Mouse (Mus musculus) neural tube, embryonic 15.5 days (tissue): Measurements from ENCODE around the gene Pank1. TPM values are rescaled to one million over a fixed set of nuclear protein-coding genes. Genes with fewer than 3 reads are reported as not detected.
A peak's percentile ranks its signal among the peaks of the same experiment; 100 is the strongest.

Source experiments
- ATAC-seq: fragments of 200-750 bp; cut with Nextera tagmentation; 2 replicates; pipeline ENCODE4 v1.8.0; 2017; ENCODE audit warnings: mild to moderate bottlenecking, moderate TSS enrichment, moderate library complexity; ENCODE audit not compliant: low FRiP score
- H3K27ac ChIP-seq: fragments of 300-500 bp; sonication (generic); replicated peaks from 2 replicates; pipeline ENCODE4 v1.5.1; 2015; ENCODE audit warnings: mild to moderate bottlenecking, inconsistent platforms
- H3K27me3 ChIP-seq: fragments of 300-500 bp; sonication (generic); replicated peaks from 2 replicates; pipeline ENCODE4 v1.6.1; 2015; ENCODE audit warnings: inconsistent platforms
- H3K36me3 ChIP-seq: fragments of 300-500 bp; sonication (generic); 2 replicates; pipeline ENCODE4 v1.6.1; 2015; ENCODE audit warnings: inconsistent platforms
- H3K4me1 ChIP-seq: fragments of 300-500 bp; sonication (generic); 2 replicates; pipeline ENCODE4 v1.6.1; 2015; ENCODE audit warnings: inconsistent platforms
- H3K4me2 ChIP-seq: fragments of 300-500 bp; sonication (generic); 2 replicates; pipeline ENCODE4 v1.6.1; 2015; ENCODE audit warnings: inconsistent platforms, mild to moderate bottlenecking, moderate library complexity
- H3K4me3 ChIP-seq: fragments of 300-500 bp; sonication (generic); replicated peaks from 2 replicates; pipeline ENCODE4 v1.5.1; 2015; ENCODE audit warnings: mild to moderate bottlenecking, inconsistent platforms
- H3K9ac ChIP-seq: fragments of 300-500 bp; sonication (generic); replicated peaks from 2 replicates; pipeline ENCODE4 v1.6.1; 2015; ENCODE audit warnings: mild to moderate bottlenecking, inconsistent platforms
- H3K9me3 ChIP-seq: fragments of 300-500 bp; sonication (generic); replicated peaks from 2 replicates; pipeline ENCODE4 v1.6.1; 2016; ENCODE audit warnings: inconsistent platforms
- WGBS: fragments of 180-500 bp; shearing (Covaris S2); methylation state at CpG from one replicate; pipeline ENCODE4 v1.1.7; 2015; ENCODE audit warnings: mixed read lengths; 5-methylcytosine and 5-hydroxymethylcytosine counted together
- polyA plus RNA-seq: library from polyadenylated mRNA; unstranded; fragments of >200 nt; fragmentation: Nextera tagmentation; extraction: Ambion mirVana; gene quantifications from 2 replicates; pipeline ENCODE4 v1.2.1, GENCODE M21; 2015

Gene Pank1
- polyA plus RNA-seq, 1 experiment from 2014 or later = 10.7 TPM

DNA sequence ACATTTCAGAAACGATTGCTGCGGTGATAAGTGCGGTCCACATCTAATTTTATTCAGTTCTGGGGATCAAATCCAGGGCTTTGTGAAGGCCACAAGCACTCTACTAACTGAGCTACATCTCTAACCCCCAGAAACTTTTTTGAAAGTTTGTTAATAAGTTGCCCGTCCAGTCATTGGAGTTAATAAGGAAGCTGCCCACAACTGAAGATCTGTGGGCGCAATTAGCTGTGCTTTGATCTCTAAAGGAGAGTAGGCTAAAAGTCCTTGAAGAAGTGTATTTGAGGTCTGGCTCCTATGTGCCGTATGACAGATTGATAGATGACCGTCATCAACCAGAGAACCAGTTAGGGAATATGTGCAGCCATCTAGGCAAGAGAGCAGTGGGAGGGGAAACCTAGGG is 22.0 kb upstream of the Pank1 start:
- 92% methylated on average over 7 of the region's 7 CpGs for WGBS
- no peaks in the 10 kb centered on the region for H3K36me3 ChIP-seq
- H3K27me3 ChIP-seq = no peaks in the 10 kb centered on the region
- H3K9ac ChIP-seq = no peak overlapping the region
- ATAC-seq = no peak
- no peaks in the 10 kb centered on the region for H3K4me1 ChIP-seq
- no peaks in the 10 kb centered on the region for H3K9me3 ChIP-seq
- no peak overlapping the region for H3K27ac ChIP-seq
- H3K4me2 ChIP-seq = no peak overlapping the region
- H3K4me3 ChIP-seq = no peak overlapping the region

DNA sequence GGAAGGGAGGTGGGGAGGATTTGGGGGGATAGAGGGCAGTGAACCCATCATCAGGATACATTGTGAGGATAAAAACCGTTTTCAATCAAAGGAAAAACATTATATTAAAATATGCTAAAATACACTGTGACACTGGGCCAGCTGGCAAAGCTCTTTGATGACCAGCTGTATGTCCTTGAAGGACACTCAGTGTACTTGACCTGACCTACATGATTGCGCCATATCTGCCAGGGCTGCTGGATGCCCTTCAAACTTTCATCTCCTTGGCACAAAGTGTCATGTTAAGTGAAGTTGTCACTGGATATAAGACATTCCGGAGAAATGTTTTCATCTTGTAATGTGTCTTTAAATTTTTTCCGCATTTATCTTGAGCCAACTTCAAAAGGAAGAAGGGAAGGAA is 19.7 kb upstream of the Pank1 start:
- no peak for ATAC-seq

DNA sequence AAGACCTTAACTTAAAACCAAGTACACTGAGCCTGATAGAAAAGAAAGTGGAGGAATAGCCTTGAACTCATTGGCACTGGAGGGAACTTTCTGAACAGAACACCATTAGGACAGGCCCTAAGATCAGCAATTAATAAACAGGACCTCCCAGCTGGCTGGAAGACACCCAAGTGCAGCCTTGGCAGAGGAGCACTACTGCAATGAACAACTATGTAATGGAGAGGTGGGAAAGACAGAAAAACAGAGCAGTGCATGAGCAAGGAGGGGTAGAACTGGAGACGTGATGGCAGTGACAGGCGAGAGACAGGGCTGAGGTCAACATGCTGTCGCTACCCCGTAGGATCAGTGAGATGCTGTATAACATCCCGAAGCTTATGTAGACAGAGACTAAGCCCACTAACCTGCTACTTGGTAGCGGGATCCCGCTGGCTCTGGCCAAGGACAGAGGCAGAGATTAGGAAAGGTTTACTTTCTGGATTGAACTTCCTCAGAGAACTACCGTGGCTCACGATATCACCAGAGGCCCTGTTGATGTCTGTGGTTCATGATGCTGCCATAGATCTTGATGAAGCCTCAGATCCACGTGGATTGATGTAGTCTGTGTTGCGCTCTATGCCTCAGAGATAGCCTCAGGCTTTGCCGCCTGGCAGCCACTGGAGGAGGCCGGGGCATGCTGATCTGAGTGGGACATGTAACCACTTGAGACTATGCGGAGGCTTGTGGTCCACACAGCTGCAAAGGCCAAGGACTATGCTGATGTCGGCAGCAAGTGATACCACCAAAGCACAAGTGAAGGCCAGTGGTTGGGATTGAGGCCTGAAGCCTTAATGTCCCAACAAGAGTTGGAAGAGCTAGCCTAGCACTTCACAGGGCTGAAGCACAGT is 18.1 kb upstream of the Pank1 start:
- H3K4me2 ChIP-seq = no peak overlapping the region
- WGBS = 94% methylated on average over 15 of the region's 15 CpGs
- no peaks in the 10 kb centered on the region for H3K36me3 ChIP-seq
- H3K4me1 ChIP-seq = no peaks in the 10 kb centered on the region
- H3K27me3 ChIP-seq = no peaks in the 10 kb centered on the region
- no peak overlapping the region for H3K9ac ChIP-seq
- H3K27ac ChIP-seq = no peak overlapping the region
- no peaks in the 10 kb centered on the region for H3K9me3 ChIP-seq
- H3K4me3 ChIP-seq = no peak overlapping the region
- no peak for ATAC-seq

More for the DNA sequence above, 19.7 kb upstream of the Pank1 start:
- Histone ChIP-seq H3K27ac (no peak overlapping the region), H3K9me3 (no peaks in the 10 kb centered on the region), H3K4me3 (no peak overlapping the region), H3K27me3 (no peaks in the 10 kb centered on the region), H3K4me2 (no peak overlapping the region), H3K4me1 (no peaks in the 10 kb centered on the region), H3K9ac (no peak overlapping the region), H3K36me3 (no peaks in the 10 kb centered on the region)
- 96% methylated on average over 4 of the region's 4 CpGs for WGBS

DNA sequence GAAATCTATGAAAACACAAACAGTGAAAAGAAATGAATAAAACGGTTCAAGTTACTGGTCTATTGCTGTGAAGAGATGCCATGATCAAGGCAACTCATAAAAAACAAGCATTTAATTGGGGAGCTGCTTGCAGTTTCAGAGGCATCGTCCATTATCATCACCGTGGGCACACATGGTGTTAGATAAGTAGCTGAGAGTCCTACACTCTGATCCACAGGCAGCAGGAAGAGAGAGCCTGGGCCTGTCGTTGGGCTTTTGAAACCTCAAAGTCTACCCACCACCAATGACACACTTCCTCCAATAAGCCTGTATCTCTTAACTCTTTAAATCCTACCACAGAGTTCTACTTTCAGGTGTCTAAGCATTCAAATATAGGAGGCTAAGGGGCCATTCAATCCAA is 15.8 kb upstream of the Pank1 start:
- no peak for ATAC-seq
- no peak overlapping the region for H3K4me2 ChIP-seq

DNA sequence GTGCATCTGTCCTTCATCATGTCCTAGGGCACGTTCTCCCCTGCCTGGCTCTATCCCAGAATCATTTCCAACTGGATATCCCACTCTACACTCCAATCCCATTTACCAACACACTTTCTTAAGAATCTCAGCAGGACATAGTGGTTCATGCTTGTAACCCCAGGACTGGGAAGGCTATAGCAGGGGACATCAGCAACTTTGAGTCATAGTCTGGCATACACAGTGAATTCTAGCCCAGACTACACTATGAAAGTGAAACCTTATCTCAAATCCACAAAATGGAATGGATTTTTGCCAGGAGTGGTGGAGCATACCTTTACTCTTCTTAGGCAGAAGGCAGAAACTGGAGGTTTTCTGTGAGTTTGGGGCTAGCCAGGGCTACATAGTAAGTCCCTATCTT is 12.3 kb upstream of the Pank1 start:
- Histone ChIP-seq H3K9me3 (no peaks in the 10 kb centered on the region), H3K27ac (no peak overlapping the region), H3K4me3 (no peak overlapping the region), H3K4me1 (no peaks in the 10 kb centered on the region), H3K27me3 (no peaks in the 10 kb centered on the region), H3K4me2 (no peak overlapping the region), H3K9ac (no peak overlapping the region), H3K36me3 (no peaks in the 10 kb centered on the region)
- whole genome bisulfite sequencing = 84% methylated on average over 1 of the region's 1 CpGs
- ATAC-seq = no peak

More for the DNA sequence above, 15.8 kb upstream of the Pank1 start:
- 90% methylated on average over 4 of the region's 4 CpGs for WGBS
- H3K9ac ChIP-seq = no peak overlapping the region
- no peaks in the 10 kb centered on the region for H3K9me3 ChIP-seq
- no peaks in the 10 kb centered on the region for H3K27me3 ChIP-seq
- no peak overlapping the region for H3K4me3 ChIP-seq
- no peak overlapping the region for H3K27ac ChIP-seq
- H3K4me1 ChIP-seq = no peaks in the 10 kb centered on the region
- H3K36me3 ChIP-seq = no peaks in the 10 kb centered on the region

DNA sequence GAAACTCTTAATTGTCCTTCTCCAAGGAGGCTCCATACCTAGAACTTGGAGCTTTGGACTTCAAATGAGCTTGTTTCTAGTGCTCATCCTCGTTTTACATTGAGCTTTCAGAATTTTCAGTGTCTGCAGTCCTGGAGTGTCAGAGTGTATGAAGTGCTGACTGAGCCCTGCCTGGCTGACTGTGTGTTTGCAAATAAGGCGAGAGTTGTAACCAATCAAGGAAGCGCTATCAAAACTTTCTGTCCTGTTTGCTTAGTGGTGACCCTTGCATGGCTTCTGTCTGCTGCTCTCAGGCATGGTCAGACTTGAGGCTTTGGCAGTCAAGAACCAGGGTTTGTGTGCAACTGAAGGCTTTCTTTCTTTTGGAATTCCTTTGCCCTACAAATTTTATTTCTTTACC is 11.7 kb upstream of the Pank1 start:
- Histone ChIP-seq H3K36me3 (no peaks in the 10 kb centered on the region), H3K4me2 (no peak overlapping the region), H3K9ac (no peak overlapping the region), H3K4me3 (no peak overlapping the region), H3K27me3 (no peaks in the 10 kb centered on the region), H3K27ac (no peak overlapping the region), H3K4me1 (no peaks in the 10 kb centered on the region), H3K9me3 (no peaks in the 10 kb centered on the region)
- ATAC-seq = no peak
- WGBS = 68% methylated on average over 3 of the region's 3 CpGs

DNA sequence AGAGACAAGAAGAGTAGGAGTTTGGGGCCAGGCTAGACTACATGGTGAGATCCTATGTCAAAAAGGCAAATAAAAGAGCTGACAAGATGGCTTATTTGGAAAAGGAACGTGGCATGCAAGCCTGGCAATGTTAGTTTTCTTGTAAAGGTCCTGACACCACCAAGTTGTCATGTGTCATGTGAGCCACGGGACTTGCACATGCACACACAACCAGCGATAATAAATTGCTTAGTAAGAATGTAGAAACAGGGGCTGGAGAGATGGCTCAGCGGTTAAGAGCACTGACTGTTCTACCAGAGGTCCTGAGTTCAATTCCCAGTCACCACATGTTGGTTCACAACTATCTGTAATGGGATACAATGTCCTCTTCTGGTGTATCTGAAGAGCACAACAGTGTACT is 7.1 kb upstream of the Pank1 start:
- ATAC-seq = no peak
- Histone ChIP-seq H3K4me2 (no peak overlapping the region), H3K27ac (no peak overlapping the region), H3K27me3 (no peaks in the 10 kb centered on the region), H3K9ac (no peak overlapping the region), H3K36me3 (no peaks in the 10 kb centered on the region), H3K4me3 (no peak overlapping the region), H3K9me3 (no peaks in the 10 kb centered on the region), H3K4me1 (no peaks in the 10 kb centered on the region)
- WGBS = 87% methylated on average over 4 of the region's 4 CpGs

DNA sequence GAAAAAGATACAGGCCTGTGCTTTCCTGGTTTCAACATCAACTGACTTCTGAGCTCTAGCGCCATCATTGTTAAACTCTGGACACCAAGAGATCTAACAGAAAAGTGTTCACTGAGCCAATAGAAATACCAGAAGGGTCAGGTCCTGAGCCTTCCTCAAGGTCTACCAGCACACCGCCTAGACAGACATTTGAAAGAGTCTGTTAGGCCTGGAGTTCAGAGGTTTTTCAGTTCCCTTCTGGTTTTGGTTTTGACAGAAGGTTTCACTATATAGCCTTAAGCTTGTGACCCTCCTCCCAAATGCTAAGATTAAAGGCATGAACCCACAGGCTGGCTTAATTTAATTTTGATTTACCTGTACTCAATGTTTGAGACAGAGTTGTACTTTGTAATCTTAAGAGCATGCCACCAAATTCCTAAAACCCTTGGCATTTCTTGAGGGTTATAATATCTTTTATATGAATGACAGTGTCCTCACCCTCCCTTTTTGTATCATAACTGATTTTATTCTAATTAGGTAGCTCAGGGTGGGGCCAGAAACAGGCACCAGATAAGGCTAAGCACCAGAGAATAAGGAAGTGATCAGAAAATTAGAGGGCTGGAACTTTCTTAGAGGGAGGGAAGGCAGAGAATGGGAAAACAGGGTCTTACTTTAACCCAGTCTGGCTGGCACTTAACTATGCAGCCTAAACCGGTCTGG is 4.4 kb upstream of the Pank1 start:
- no peaks in the 10 kb centered on the region for H3K27me3 ChIP-seq
- no peaks in the 10 kb centered on the region for H3K36me3 ChIP-seq
- no peaks in the 10 kb centered on the region for H3K9me3 ChIP-seq
- no peak overlapping the region for H3K27ac ChIP-seq
- peaks cover 10% of the 10 kb centered on the region for H3K4me1 ChIP-seq
- no peak overlapping the region for H3K4me2 ChIP-seq
- 90% methylated on average over 3 of the region's 3 CpGs for WGBS
- no peak overlapping the region for H3K4me3 ChIP-seq
- ATAC-seq = no peak
- no peak overlapping the region for H3K9ac ChIP-seq

DNA sequence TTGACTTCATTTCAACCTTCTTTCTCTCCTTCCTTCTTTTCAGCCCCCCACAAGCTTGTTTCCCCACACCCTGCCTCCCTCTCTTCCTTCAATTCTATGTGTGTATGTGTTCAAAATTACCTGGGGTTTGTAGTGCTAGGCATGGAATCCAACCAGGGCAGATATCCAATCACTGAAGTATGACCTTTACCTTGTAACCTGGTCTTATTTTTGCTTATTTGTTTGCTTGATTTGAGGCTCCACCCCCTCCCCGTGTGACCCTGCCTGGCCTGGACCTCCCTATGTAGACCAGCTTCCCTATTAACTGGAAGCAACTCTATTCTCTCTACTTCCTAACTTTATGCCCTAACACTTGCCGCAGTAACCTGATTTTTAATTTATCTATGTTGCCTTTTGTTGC is 3.2 kb upstream of the Pank1 start:
- Histone ChIP-seq H3K9me3 (no peaks in the 10 kb centered on the region), H3K4me1 (peaks cover 14% of the 10 kb centered on the region), H3K36me3 (no peaks in the 10 kb centered on the region), H3K9ac (no peak overlapping the region), H3K27ac (no peak overlapping the region), H3K4me2 (no peak overlapping the region), H3K4me3 (no peak overlapping the region), H3K27me3 (no peaks in the 10 kb centered on the region)
- ATAC-seq = no peak
- 86% methylated on average over 2 of the region's 2 CpGs for WGBS

DNA sequence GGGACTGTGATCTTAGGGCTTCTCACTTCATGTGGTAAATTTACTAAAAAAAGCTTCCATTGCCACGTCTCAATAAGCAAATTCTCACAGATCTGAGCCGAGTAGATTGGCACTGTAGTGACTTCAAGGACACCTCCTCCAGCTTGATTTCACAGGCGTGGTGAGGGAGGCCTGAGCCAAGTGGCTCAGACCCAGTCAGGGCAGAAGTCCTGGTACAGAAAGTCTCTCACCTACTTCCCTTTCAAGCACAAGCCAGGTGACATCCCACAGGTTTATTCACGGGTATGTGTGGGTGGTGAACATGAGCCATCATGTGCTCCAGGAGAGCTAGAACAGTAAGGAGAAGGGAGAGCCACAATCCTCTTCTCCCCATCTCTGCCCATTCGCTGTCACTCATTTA is 1.9 kb upstream of the Pank1 start:
- Histone ChIP-seq H3K4me2 (no peak overlapping the region), H3K27ac (no peak overlapping the region), H3K4me3 (no peak overlapping the region), H3K4me1 (peaks cover 23% of the 10 kb centered on the region), H3K27me3 (no peaks in the 10 kb centered on the region), H3K9ac (no peak overlapping the region), H3K9me3 (no peaks in the 10 kb centered on the region), H3K36me3 (no peaks in the 10 kb centered on the region)
- WGBS = 83% methylated on average over 5 of the region's 5 CpGs
- no peak for ATAC-seq

DNA sequence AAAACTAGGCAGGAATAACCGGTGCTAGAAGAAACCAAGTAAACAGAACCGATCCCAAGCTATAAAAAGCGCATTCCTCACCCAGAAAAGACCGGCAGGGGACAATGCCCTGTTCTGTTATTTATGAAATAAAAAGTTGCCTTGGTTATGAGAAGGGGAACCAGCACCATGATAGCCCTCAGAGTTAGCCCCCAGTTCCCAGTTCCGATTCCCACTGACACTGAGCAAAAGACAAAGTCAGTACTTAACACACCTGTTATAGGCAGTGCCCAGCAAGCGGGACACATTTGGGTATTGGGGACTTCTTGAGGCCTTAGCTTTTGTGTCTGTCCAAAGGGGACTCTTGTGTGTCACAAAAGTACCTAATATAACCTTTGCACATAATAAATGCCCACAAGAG is 369 bp upstream of the Pank1 start:
- ATAC-seq = no peak
- H3K36me3 ChIP-seq = no peaks in the 10 kb centered on the region
- peak overlapping the region; percentile 81 for H3K4me2 ChIP-seq
- peaks cover 25% of the 10 kb centered on the region for H3K4me1 ChIP-seq
- peak overlapping the region; percentile 97 for H3K27ac ChIP-seq
- peak overlapping the region; percentile 89 for H3K9ac ChIP-seq
- no peaks in the 10 kb centered on the region for H3K9me3 ChIP-seq
- 18% methylated on average over 6 of the region's 6 CpGs for WGBS
- peak overlapping the region; percentile 75 for H3K4me3 ChIP-seq
- H3K27me3 ChIP-seq = no peaks in the 10 kb centered on the region
